22 mouse cellular contexts compared by ENCODE assay signal in the genomic region with DNA sequence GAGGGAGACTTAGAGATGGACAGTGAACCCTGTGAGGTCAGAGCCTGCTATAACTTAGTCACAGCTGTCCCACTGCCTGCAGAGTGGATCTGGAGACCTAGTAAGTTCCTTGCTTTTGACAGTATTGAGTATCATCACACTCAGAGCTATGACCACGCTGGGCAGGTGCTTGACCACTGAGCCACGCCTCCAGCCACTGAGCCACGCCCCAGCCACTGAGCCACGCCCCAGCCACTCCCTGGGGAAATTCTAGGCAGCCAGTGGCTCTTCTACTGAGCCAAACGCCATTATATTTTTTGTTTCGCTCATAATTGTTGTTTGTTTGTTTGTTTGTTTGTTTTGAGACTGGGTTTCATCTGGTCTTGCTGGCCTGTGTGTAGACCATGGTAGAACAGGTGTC. TPM values are rescaled to one million over a fixed set of nuclear protein-coding genes. Genes with fewer than 3 reads are reported as not detected.
DNase-seq lines count a peak whose midpoint lies in the region; ATAC-seq and TF ChIP-seq lines count a peak whose summit lies in the region.
"Had no signal": no experiment of that assay in that cellular context is flagged by ENCODE, and none has a peak within 500 bp of the region (broad histone marks: within the 10 kb centered on the region; RNA-seq: fewer than 3 reads in every experiment).

No protein-coding gene starts in this region.

- WGBS in liver, embryonic 12.5 days (ENCODE audit: insufficient replicate concordance): 26% methylated on average over 6 of the region's 6 CpGs
- 32% methylated on average over 6 of the region's 6 CpGs for WGBS in forebrain, embryonic 16.5 days

- DNase-seq in adrenal gland, adult 2 months: peak; percentile 46
- DNase-seq in adrenal gland, postnatal 10 days: no peak
- DNase-seq in liver: peak; percentile 54
- no peak for DNase-seq in left cerebral cortex, adult 2 months (ENCODE audit: extremely low spot score in 1 of 2, low spot score in 2 of 2)
- no peak for DNase-seq in embryo, embryonic 9.5 days (ENCODE audit: extremely low spot score)
- DNase-seq: cerebellum, adult 8-10 months; gastrocnemius, postnatal 25 days; left cerebral cortex, postnatal 4 days; lung, postnatal 4 days; midbrain, embryonic 14.5 days; right cerebral cortex, postnatal 14 days; thymus, postnatal 36 days had no signal

- no peak for TF ChIP-seq CTCF in left cerebral cortex, adult 2 months (IDR thresholded peaks at IDR 0.05)

- H3K27me3 ChIP-seq in liver, embryonic 12.5 days (replicated peaks): peaks cover 53% of the 10 kb centered on the region
- peaks cover 48% of the 10 kb centered on the region for H3K27me3 ChIP-seq in forebrain, embryonic 16.5 days (replicated peaks; ENCODE audit: control insufficient read depth, insufficient read depth, low read length)

- ATAC-seq in liver, embryonic 12.5 days: no peak
- peak; percentile 39 for ATAC-seq in megakaryocyte, adult 5-6 weeks (ENCODE audit: poor library complexity, severe bottlenecking)
- ATAC-seq in forebrain, embryonic 16.5 days: no peak
- ATAC-seq: forebrain, embryonic 15.5 days had no signal

- no peak overlapping the region for H3K9ac ChIP-seq in liver, embryonic 12.5 days
- H3K9ac ChIP-seq in forebrain, embryonic 16.5 days (replicated peaks; ENCODE audit: low read depth, low read length): no peak overlapping the region
- H3K9ac ChIP-seq: embryonic facial prominence, embryonic 12.5 days; forebrain, embryonic 15.5 days; lung, embryonic 15.5 days had no signal

- no peaks in the 10 kb centered on the region for H3K36me3 ChIP-seq in liver, embryonic 12.5 days
- H3K36me3 ChIP-seq in forebrain, embryonic 16.5 days (ENCODE audit: control insufficient read depth, insufficient read depth): no peaks in the 10 kb centered on the region
- H3K36me3 ChIP-seq: embryonic facial prominence, embryonic 12.5 days; forebrain, embryonic 15.5 days; hindbrain, embryonic 10.5 days; lung, embryonic 15.5 days had no signal

- no peak overlapping the region for H3K27ac ChIP-seq in liver, embryonic 12.5 days
- no peak overlapping the region for H3K27ac ChIP-seq in forebrain, embryonic 16.5 days (ENCODE audit: low read length)
- H3K27ac ChIP-seq in left cerebral cortex, adult 2 months: no peak overlapping the region
- H3K27ac ChIP-seq: embryonic facial prominence, embryonic 12.5 days; forebrain, embryonic 15.5 days; heart, embryonic 10.5 days; hindbrain, embryonic 10.5 days had no signal

- no peak overlapping the region for H3K4me2 ChIP-seq in liver, embryonic 12.5 days
- H3K4me2 ChIP-seq in forebrain, embryonic 16.5 days (ENCODE audit: low read length): no peak overlapping the region
- H3K4me2 ChIP-seq: embryonic facial prominence, embryonic 12.5 days; forebrain, embryonic 15.5 days; lung, embryonic 15.5 days had no signal

- H3K4me3 ChIP-seq in liver, embryonic 12.5 days: no peak overlapping the region
- no peak overlapping the region for H3K4me3 ChIP-seq in forebrain, embryonic 16.5 days (replicated peaks; ENCODE audit: low read length)
- H3K4me3 ChIP-seq in left cerebral cortex, adult 2 months: no peak overlapping the region
- H3K4me3 ChIP-seq: embryonic facial prominence, embryonic 12.5 days; forebrain, embryonic 15.5 days; heart, embryonic 10.5 days; hindbrain, embryonic 10.5 days; lung, embryonic 15.5 days had no signal

- H3K9me3 ChIP-seq in liver, embryonic 12.5 days (replicated peaks): no peaks in the 10 kb centered on the region
- H3K9me3 ChIP-seq in forebrain, embryonic 16.5 days (ENCODE audit: control insufficient read depth, low read length): no peaks in the 10 kb centered on the region
- H3K9me3 ChIP-seq: embryonic facial prominence, embryonic 12.5 days; forebrain, embryonic 15.5 days; heart, embryonic 10.5 days; hindbrain, embryonic 10.5 days; lung, embryonic 15.5 days had no signal

- peaks cover 50% of the 10 kb centered on the region for H3K4me1 ChIP-seq in liver, embryonic 12.5 days
- H3K4me1 ChIP-seq in forebrain, embryonic 16.5 days (replicated peaks; ENCODE audit: control insufficient read depth, insufficient read depth, low read length): 0 out of 2 replicates have a peak, but pooled peaks cover 2% of the 10 kb centered on the region
- H3K4me1 ChIP-seq: forebrain, embryonic 15.5 days had no signal

- intact Hi-C loops in left cerebral cortex, adult 2 months (cut with DNase I): no loop called here

RNA-seq across cellular contexts. Expression of a gene that starts 4.5 kb away (rescaled TPM):
- total RNA-seq in adrenal gland, adult 2 months (2021): 10 to 100 TPM; 31.9 to 58.8 TPM
- polyA plus RNA-seq in adrenal gland, adult 2 months (2012; rRNA removed): 55.3 and 57.9 TPM in 2 replicates
- total RNA-seq in adrenal gland, postnatal 10 days (2021): 10 to 100 TPM; 17.4 to 17.9 TPM
- 3.6 and 3.9 TPM in 2 replicates for polyA plus RNA-seq in liver, embryonic 12.5 days (2016; fragmentation: Nextera tagmentation; extraction: Ambion mirVana)
- total RNA-seq in megakaryocyte, adult 5-6 weeks (2015): 0.09 and 0.14 TPM in 2 replicates
- 0.28 and 0.62 TPM in 2 replicates for total RNA-seq in megakaryocyte, adult 5-6 weeks (2017)
- 0.11 and 0.19 TPM in 2 replicates for polyA plus RNA-seq in forebrain, embryonic 16.5 days (2015; fragmentation: Nextera tagmentation; extraction: Ambion mirVana)
- total RNA-seq in left cerebral cortex, adult 2 months (2021): under 1 TPM; 0.26 to 0.36 TPM

RNA-seq across cellular contexts. Expression of a gene that starts 9.0 kb away (rescaled TPM):
- total RNA-seq in adrenal gland, adult 2 months (2021): 10 to 100 TPM; 40.5 to 56.8 TPM
- polyA plus RNA-seq in adrenal gland, adult 2 months (2012; rRNA removed): 71.6 and 79.0 TPM in 2 replicates
- 10 to 100 TPM; 35.0 to 37.1 TPM for total RNA-seq in adrenal gland, postnatal 10 days (2021)
- polyA plus RNA-seq in liver, embryonic 12.5 days (2016; fragmentation: Nextera tagmentation; extraction: Ambion mirVana): 3.8 and 4.2 TPM in 2 replicates
- total RNA-seq in megakaryocyte, adult 5-6 weeks (2015): 11.4 and 14.7 TPM in 2 replicates
- total RNA-seq in megakaryocyte, adult 5-6 weeks (2017): 6.4 and 9.4 TPM in 2 replicates
- polyA plus RNA-seq in forebrain, embryonic 16.5 days (2015; fragmentation: Nextera tagmentation; extraction: Ambion mirVana): 13.8 and 17.5 TPM in 2 replicates
- total RNA-seq in left cerebral cortex, adult 2 months (2021): 10 to 100 TPM; 79.1 to 79.5 TPM

RNA-seq across cellular contexts. Expression of a gene that starts 40.5 kb away (rescaled TPM):
- total RNA-seq in adrenal gland, adult 2 months (2021): 10 to 100 TPM in 1 of 2 experiments, 1 to 10 TPM in 1; 9.8 to 13.2 TPM
- polyA plus RNA-seq in adrenal gland, adult 2 months (2012; rRNA removed): 31.9 and 37.2 TPM in 2 replicates
- total RNA-seq in adrenal gland, postnatal 10 days (2021): 1 to 10 TPM; 5.2 to 5.4 TPM
- polyA plus RNA-seq in liver, embryonic 12.5 days (2016; fragmentation: Nextera tagmentation; extraction: Ambion mirVana): 2.1 TPM in 2 replicates
- 3.9 and 6.2 TPM in 2 replicates for total RNA-seq in megakaryocyte, adult 5-6 weeks (2015)
- total RNA-seq in megakaryocyte, adult 5-6 weeks (2017): 2.7 and 4.0 TPM in 2 replicates
- 3.7 and 4.9 TPM in 2 replicates for polyA plus RNA-seq in forebrain, embryonic 16.5 days (2015; fragmentation: Nextera tagmentation; extraction: Ambion mirVana)
- 1 to 10 TPM; 6.7 to 7.9 TPM for total RNA-seq in left cerebral cortex, adult 2 months (2021)

RNA-seq across cellular contexts. Expression of a gene that starts 40.6 kb away (rescaled TPM):
- 10 to 100 TPM; 70.2 to 81.4 TPM for total RNA-seq in adrenal gland, adult 2 months (2021)
- polyA plus RNA-seq in adrenal gland, adult 2 months (2012; rRNA removed): 253 and 254 TPM in 2 replicates
- 10 to 100 TPM; 76.6 to 80.9 TPM for total RNA-seq in adrenal gland, postnatal 10 days (2021)
- 68.4 and 68.6 TPM in 2 replicates for polyA plus RNA-seq in liver, embryonic 12.5 days (2016; fragmentation: Nextera tagmentation; extraction: Ambion mirVana)
- total RNA-seq in megakaryocyte, adult 5-6 weeks (2015): 27.1 and 32.1 TPM in 2 replicates
- 15.3 and 18.0 TPM in 2 replicates for total RNA-seq in megakaryocyte, adult 5-6 weeks (2017)
- polyA plus RNA-seq in forebrain, embryonic 16.5 days (2015; fragmentation: Nextera tagmentation; extraction: Ambion mirVana): 29.4 and 31.2 TPM in 2 replicates
- 10 to 100 TPM; 16.6 to 18.4 TPM for total RNA-seq in left cerebral cortex, adult 2 months (2021)

RNA-seq across cellular contexts. Expression of a gene that starts 50.0 kb away (rescaled TPM):
- total RNA-seq in adrenal gland, adult 2 months (2021): under 1 TPM in 1 of 2 experiments, not detected in 1; 0.14 TPM
- 0.38 and 0.64 TPM in 2 replicates for polyA plus RNA-seq in adrenal gland, adult 2 months (2012; rRNA removed)
- total RNA-seq in adrenal gland, postnatal 10 days (2021): under 1 TPM; 0.18 to 0.21 TPM
- not detected in 2 replicates for polyA plus RNA-seq in liver, embryonic 12.5 days (2016; fragmentation: Nextera tagmentation; extraction: Ambion mirVana)
- total RNA-seq in megakaryocyte, adult 5-6 weeks (2015): 0.23 TPM in 1 of 2 replicates, not detected in the other
- total RNA-seq in megakaryocyte, adult 5-6 weeks (2017): not detected in 2 replicates
- 0.81 and 0.90 TPM in 2 replicates for polyA plus RNA-seq in forebrain, embryonic 16.5 days (2015; fragmentation: Nextera tagmentation; extraction: Ambion mirVana)
- under 1 TPM; 0.44 to 0.84 TPM for total RNA-seq in left cerebral cortex, adult 2 months (2021)
- total RNA-seq: gastrocnemius, postnatal 25 days; liver, adult 2 months had no signal
- polyA plus RNA-seq: heart, postnatal 0 days; liver, adult 2 months had no signal

Comparison
In these comparisons a context has a peak if more than half of its experiments do, and no peak if none do; other contexts are left out.
1. DNase-seq: peak in adrenal gland, adult 2 months (single experiment) and liver (single experiment); none in adrenal gland, postnatal 10 days (single experiment), left cerebral cortex, adult 2 months (0 of 2) and embryo, embryonic 9.5 days (single experiment).
2. RNA of a gene that starts 4.5 kb away (total RNA-seq): 31.9 to 58.8 TPM in adrenal gland, adult 2 months and 17.4 to 17.9 TPM in adrenal gland, postnatal 10 days; 0.09 to 0.62 TPM in megakaryocyte, adult 5-6 weeks and 0.26 to 0.36 TPM in left cerebral cortex, adult 2 months; every median in the first group is over 10 times any median in the second.